Mouse (Mus musculus): ENCODE measurements around the gene Mapre3. TPM values are rescaled to one million over a fixed set of nuclear protein-coding genes. Genes with fewer than 3 reads are reported as not detected.

Mapre3 gene
- polyA plus RNA-seq (2012; rRNA removed): 25.3 and 26.2 TPM in 2 replicates

DNA sequence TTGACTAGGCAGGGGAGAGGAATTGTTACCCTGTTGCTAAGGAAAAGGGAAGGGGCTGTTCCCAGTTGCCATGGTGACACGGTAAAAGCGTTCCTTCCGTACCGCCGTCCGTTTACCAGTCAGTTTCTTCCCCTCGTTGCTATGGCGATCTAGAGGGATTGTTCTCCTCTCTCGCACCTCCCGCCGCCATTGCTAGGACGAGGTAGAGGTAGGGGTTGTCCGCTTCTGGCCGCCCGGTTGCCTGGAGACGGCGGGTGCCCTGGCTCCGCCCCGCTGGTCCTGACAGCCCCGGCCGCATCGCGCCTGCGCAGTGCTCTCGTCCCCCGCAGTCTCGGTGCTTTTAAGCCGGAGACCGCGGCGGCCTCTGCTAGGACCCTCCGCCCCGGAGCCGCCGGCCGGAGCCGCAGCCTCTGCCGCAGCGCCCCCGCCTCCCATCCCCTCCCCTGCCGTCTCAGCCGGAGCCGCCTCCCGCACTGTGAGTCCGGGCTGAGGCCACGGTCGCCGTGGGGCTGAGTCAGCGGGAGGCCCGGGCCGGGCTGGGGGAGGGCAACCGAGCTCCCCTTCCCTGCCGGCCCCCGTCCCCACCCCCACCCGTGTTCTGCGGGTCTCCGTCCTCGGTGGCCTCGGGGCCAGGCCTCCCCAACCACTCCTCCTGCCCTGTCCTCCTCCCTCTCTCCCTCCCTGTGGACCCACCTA is at the start of gene Mapre3:
Gene Mapre3 (plus strand): TSS at position 218 of the 696 bp plus-strand sequence.
- peak; percentile 21 for DNase-seq (ENCODE audit: low read depth, low spot score)
- 1% methylated on average over 59 of the region's 59 CpGs for WGBS

DNA sequence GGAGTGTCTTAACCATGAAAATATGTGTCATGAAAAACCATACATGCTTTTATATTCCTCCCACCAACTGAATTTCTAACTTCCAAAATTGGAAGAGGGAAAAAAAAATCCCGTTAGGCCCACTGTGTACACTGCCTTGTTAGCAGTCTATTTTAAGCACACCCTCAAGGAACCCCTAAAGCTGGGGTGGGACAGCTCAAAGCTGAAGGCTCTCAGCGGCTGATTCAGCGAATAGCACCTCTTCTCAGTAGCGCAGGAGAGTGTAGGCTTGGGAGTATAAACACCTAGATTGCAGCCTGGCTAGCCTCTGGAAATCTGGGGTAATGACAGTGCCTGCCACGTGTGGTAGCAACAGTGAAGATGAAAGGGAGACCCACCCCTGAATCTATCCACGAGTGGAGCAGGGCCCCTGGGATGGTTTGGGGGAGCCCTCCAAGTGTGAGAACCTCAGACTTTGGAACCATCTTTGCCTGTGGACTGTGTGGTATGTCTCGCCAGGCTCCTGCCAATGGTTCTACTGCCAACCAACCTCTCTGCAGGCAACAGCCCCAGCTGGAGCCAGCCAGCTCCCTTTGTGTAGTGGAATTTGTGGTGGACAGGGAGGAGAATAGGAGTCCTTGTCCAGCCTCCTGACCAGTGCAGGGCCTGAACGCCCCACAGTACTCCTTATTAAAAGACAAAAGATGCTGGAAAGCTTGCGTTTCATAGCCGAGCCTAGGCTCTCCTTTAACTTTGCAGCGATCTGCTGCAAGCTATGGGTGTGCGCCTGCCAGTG is 48.7 kb upstream of the Mapre3 start:
- WGBS: 79% methylated on average over 12 of the region's 12 CpGs
- DNase-seq (ENCODE audit: low read depth, low spot score): no peak

DNA sequence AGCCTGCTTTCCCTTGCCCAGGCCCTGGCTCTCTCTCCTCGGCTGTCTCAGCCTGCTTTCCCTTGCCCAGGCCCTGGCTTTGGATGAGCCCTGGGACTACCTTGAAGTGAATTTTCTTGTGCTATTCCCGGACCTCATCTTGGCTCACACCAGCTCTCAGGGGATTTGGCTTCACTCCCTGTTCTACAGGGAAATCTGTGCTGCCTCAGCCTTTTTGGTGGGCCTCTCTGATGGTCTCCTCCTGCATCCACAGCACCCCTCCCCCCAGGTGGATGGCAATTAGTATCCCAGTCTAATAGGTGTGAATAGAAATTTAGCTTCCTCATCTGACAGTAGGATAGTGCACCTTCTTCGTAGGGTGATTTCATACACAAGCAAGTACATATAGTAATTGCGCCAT is 46.4 kb upstream of the Mapre3 start:
- no peak for DNase-seq (ENCODE audit: low read depth, low spot score)
- 68% methylated on average over 4 of the region's 4 CpGs for WGBS

DNA sequence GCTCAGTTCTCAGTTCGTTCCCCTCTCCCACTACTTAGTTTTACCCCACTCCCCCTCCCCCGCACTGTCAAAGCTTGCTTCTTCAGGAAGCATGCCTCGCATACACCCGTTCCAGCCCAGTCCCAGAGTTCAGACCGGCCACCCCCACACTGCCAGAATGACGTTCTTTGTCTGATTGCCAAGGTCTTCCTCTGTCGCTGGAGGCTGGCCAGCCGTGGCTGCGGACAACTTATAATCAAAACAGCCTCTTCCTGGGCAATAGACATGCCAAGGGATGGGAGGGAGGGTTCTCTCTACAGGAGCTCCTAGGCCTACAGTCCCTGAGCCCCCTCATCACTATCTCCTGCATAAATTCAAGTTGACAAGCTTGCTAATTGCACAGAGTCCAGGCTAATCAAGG is 45.8 kb upstream of the Mapre3 start:
- WGBS: 18% methylated on average over 9 of the region's 9 CpGs
- no peak for DNase-seq (ENCODE audit: low read depth, low spot score)

DNA sequence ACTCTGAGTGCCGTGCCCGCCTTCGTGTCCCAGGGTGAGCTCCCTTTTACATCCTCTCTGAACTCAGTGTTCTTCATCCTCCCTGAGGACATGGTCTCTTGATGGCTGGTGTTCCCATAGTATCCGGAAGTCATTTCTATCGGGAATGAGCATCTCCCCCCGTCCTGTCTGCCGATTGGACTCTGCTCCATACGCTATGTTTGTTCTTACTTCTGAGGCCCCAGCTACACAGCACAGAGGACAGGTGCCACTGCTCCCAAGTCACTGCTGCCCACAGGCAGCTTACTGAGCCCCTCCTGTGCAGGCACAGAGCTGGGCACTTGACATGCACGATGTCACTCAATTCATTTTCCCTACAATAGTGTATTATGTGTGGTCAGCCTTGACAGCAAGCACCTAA is 45.4 kb upstream of the Mapre3 start:
- DNase-seq (ENCODE audit: low read depth, low spot score): no peak
- 61% methylated on average over 9 of the region's 9 CpGs for WGBS

DNA sequence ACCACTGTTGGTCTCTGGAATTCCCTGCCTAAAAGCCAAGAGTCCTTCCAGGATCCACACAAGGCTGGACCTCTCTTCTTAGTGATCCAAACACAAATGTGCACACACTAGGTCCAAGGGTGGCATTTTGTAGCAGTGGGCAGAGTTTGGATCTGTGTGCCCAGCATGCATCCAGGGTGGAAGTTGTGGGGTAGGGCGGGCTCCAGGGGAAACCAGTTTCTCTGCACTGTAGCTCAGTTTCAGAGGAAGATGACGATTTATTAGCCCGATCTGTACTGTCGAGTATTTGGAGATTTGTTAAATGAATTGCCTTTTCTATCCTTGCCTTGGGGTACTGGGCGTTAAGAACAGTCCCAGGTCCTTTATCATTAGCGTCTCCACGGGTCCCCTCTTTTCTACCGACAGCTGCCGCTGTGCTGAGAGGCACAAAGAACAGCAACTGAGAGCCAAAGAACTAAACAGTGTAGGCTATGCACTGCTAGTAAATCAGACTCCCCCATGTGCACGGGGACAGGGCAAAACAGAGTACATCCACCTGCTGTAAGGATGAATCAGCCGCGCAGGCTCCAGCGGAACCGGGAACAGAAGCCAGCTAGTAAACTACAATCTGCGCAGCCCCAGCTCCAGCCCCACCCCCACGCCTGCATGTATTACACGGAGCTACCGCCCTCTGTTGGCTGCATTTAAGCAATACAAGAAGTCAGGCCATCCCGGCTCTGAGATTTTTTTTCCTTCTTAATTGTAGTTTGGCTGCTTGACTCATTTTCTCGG is 39.7 kb upstream of the Mapre3 start:
- WGBS: 11% methylated on average over 20 of the region's 20 CpGs
- DNase-seq (ENCODE audit: low read depth, low spot score): peak; percentile 39

DNA sequence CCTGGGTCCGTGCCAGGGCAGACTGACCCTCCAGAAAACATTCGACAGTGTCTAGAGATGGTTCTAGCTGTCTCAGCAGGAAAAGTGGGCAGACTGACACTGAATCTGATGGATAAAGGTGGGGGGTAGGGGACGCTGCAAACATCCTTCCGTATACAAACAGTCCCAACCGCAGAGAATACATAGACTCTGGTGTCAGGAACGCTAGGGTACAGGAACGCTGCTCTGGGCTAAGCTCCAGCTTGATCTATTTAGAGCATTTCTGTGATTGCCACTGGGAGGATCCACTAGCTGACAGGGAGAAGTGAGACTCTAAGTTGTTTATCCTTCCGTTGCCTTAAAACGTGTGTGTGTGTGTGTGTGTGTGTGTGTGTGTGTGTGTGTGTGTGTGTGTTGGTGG is 33.7 kb upstream of the Mapre3 start:
- WGBS: 58% methylated on average over 9 of the region's 9 CpGs
- DNase-seq (ENCODE audit: low read depth, low spot score): no peak

DNA sequence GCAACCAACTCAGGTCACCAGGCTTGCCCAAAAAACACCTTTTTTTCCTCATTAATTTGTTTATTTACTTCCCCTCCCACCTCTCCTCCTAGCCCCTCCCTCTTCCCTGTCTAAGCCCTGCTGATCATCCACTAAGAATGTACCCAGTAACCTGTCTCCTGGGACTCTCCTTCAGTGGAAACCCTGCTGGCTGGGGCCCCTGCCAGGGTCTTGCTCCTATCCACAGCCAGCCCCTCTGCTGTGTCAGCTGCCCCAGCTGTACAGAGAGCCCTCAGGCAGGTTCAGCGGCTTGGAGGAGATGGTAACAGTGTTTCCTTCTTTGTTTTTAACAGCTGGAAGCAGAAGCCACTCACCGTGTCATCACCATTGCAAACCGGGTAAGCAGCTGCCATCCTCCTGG is 33.3 kb upstream of the Mapre3 start:
- WGBS: 69% methylated on average over 3 of the region's 3 CpGs
- no peak for DNase-seq (ENCODE audit: low read depth, low spot score)

DNA sequence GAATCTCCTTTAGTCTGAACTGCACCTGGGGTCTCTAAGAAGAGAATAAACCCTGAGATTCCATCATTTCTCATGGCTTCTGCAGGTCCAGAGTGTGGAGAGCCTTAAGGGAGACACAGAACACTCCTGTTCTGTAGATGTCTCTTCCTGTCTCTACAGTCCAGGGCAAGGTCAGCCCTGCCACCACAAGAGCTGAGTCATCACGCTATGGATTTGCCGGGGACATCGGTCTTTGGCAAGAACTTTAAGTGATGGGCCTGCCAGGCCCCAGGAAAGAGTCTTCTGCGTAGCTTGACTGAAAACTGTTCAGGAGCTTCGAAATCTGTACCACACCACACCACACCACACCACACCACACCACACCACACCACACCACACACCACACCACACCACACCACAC is 27.1 kb upstream of the Mapre3 start:
- DNase-seq (ENCODE audit: low read depth, low spot score): no peak
- 73% methylated on average over 5 of the region's 5 CpGs for WGBS

DNA sequence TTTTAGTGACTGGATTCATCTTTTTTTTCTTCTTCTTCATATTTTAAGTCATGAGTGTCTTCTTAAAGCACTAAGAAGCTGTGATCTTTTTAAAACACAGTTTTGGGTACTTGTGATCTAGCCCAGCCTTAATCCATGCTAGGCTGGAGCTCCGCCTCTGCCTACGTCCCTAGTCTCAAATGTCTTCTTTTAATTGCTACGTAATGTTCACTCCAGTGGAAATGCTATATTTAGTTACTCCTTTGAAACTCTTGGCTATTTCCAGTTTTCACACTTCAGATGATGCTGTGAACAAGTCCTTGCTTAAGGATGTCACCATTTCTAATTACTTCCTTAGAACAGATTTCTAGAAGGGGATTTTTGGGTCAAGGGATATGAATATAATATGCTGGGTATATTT is 24.4 kb upstream of the Mapre3 start:
- DNase-seq (ENCODE audit: low read depth, low spot score): no peak
- WGBS: 77% methylated on average over 3 of the region's 3 CpGs

DNA sequence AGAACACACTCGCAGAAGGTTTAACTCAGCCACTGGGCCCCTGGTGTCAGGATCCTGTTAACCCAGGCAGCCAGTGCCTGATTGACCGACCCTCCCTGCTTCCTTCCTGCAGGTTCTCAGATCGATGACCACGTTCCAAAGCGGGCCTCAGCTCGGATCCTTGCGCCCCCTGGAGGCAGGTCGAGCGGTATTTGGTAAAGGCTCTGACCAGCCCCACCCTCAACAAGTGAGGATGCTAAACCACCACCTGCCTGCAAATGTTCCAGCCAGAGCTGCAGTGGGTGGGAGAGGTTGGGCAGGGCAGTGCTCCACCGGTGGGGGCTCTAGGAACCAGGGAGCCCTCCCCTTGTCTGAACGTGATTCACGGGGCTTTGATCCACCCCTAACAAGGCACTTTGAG is 18.3 kb upstream of the Mapre3 start:
- DNase-seq (ENCODE audit: low read depth, low spot score): peak; percentile 31
- 13% methylated on average over 12 of the region's 12 CpGs for WGBS

DNA sequence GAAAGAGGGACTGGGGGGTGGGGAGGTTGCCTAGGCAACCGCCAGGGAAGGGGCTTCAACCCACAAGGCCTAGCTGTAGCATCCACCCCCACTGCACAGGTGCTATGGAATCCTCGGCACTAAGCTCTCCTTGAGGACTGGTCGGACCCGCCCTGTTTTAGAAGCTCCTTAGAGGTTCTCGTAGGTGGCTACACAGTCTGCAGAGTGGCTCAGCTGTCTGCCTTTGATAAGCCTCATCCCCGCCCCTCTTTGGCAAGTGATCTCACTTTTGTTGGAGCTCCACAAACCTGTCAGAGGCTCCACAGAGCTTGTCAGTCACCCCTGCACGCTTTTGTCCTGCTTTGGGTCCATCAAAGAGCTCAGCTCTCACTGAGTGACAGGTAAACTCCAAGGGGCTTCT is 17.0 kb upstream of the Mapre3 start:
- WGBS: 43% methylated on average over 7 of the region's 7 CpGs

DNA sequence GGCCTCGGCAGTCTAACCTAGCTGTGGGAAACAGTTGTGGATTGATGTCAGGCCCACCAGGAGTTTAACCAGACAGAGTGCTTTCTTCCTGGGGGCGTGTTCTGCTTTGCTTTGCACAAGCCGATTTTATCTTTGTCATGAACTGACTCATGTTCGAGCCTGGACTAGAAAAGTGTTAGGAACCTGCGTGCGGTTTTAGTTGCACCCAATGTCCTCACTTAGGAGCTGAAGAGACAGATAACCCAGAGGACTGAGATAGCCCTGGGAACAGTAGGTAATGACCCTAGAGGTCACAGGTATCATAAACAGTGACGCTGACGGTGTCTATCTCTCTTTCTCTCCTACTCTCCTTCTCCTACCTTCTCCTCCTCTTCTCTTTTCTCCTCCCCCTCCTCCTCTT is 16.5 kb upstream of the Mapre3 start:
- WGBS: 62% methylated on average over 8 of the region's 8 CpGs
- DNase-seq (ENCODE audit: low read depth, low spot score): no peak

More for the DNA sequence above, 17.0 kb upstream of the Mapre3 start:
- DNase-seq (ENCODE audit: low read depth, low spot score): no peak

DNA sequence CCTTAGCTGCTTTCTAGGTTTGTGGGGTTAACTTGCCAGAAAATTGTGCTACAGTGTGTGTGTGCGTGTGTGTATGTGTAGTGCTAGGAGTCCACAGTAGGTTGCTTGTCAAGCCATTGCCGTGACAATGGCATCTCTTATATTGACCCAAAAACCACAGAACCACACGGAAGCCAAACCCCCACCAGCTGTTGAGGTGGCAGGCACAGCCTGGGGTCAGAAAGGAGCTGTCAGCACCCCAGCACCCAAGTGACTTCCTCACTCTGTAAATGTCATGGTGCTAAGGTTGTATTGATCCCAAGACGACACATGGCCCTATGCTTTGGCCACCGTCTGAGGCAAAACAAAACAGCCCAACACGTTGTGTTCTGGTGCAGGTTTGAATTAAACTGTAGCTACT is 15.5 kb upstream of the Mapre3 start:
- no peak for DNase-seq (ENCODE audit: low read depth, low spot score)
- 75% methylated on average over 6 of the region's 6 CpGs for WGBS

DNA sequence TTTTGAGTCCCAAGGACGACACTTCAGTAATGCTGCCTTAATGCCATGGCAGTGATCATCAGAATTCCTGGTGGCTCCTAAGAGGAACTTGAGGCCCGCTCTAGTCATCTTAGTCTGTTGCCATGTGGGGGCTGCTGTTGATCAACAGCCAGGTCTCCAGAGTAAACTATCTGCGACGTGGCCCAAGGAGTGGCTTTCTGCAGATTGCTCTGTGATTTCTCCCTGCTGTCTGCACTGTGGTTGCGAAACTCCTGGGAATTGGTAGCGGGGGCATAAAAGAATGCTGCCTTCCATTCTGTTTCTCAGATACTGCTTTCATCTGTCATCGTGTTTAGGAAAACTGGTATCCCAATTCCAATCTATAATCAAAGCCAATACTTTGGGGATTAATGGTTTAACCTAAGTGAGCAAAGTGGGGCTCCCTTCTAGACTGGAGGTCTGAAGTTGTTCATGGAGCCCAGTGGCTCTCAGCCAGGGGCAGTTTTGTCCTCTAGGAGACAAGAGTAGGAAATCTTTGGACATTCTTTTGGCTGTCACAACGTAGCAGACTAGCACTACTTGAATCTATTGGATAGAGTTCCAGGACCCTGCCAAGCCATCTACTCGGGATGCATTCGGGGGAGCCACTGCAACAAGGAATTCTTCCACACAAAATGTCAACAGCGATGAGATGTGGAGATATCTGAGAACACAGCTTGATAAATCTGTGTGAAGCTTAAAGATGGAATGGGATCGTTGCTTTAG is 11.5 kb upstream of the Mapre3 start:
- no peak for DNase-seq (ENCODE audit: low read depth, low spot score)
- WGBS: 53% methylated on average over 12 of the region's 12 CpGs

DNA sequence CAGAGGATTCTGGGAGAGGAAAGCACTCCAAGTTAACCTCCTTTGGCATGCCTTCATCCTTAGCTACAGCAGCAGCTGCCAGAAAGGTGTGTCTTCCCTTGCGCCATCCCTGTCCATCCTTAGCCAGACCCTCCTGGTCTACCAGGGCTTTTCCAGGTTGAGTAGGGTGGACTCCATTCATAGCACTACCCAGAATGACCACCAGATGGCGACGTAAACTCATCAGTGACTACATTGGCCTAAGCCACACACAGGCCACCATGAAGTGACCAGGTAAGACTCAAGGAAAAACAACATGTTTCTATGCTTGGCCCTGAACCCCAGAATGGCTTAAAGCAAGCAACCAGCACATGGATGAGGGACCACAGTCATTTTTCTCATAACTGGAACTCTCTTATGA is 8.3 kb upstream of the Mapre3 start:
- WGBS: 1% methylated on average over 3 of the region's 3 CpGs
- peak; percentile 84 for DNase-seq (ENCODE audit: low read depth, low spot score)

DNA sequence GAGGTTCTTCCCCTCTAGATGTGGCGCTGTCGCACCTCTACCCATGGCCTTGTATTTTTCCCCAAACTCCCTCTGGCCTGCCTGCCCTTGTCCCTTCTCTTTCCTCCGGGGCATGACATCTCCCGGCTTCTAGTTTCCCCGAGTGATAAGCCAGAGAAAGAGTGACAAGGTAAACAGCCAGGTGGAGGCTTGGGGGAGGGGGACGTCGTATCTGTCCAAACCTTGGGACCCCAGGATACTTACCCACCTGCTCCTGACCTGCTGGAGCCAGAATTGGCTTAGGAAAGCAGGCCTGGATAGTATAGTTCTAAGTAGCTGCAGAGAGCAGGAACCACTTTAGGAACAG is 652 bp downstream of the Mapre3 start:
- DNase-seq (ENCODE audit: low read depth, low spot score): no peak
- 9% methylated on average over 7 of the region's 7 CpGs for WGBS

DNA sequence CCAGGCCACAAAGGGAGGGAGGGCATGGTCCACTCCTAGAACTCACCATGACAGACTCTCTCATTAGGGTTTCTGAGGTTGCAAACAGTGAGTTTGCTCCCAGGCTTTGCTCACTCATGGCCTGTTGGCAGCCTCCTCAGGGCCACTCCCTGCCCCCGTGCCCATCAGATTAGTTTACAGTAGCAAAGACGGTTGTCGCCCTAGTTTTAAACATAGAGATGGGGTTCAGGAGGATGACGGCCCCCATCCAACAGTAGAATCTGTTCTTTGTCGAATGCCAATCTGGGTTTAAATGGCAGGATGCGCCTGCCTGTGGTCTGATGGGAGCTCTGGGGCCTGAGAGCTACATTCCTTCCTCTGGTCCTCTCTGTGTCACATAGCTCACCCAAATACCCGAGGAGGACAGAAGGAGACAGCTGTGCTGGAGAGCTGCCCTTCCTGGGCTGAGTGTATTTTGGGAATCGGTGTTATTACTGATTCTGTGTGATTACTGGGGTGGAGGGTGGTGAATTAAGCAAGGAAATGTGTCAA is 1.9 kb downstream of the Mapre3 start:
- 42% methylated on average over 8 of the region's 8 CpGs for WGBS
- DNase-seq (ENCODE audit: low read depth, low spot score): no peak

DNA sequence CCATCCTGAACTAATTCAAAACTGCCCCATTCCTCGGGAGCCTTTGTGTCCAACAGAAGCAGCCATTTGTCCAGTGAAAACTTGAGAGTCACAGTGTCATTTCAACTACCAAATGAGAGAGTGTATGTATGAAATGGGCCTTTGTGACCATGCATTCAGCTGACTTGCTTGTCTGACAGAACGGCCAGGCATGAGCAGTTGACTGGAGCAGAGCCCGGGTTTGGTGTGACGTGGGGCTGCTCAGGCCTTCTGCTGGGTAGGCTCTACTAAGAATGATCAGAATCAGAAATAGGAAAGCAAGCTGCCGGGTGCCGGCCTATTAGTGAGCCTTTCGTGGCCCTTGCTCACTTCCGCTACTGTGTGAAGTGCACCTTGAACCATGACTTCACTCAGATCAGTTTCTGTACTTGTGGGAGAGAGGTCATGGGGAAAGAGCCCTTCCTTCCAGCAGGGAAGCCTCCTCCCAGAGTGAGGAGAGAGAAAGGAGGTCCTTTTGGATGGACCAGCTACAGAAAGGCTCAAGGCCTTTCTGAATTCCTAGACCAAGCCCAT is 4.4 kb downstream of the Mapre3 start:
- no peak for DNase-seq (ENCODE audit: low read depth, low spot score)
- 70% methylated on average over 8 of the region's 8 CpGs for WGBS

Measured in large intestine, adult 2 months (tissue).